Mouse (Mus musculus) gastrocnemius, adult 2 months (tissue): ENCODE measurements around the gene Megf11. TPM values are rescaled to one million over a fixed set of nuclear protein-coding genes. Genes with fewer than 3 reads are reported as not detected.

Source experiments
- DNase-seq: peaks from one replicate; pipeline ENCODE4 v3.0.0; 2022
- H3K27ac ChIP-seq: fragments of 200-600 bp; 2 replicates; pipeline ENCODE4 v1.8.1; 2022; ENCODE audit warnings: mild to moderate bottlenecking
- H3K4me3 ChIP-seq: fragments of 200-600 bp; 2 replicates; pipeline ENCODE4 v1.8.1; 2022; ENCODE audit warnings: mild to moderate bottlenecking, moderate library complexity
- CTCF ChIP-seq: fragments of 200-600 bp; IDR thresholded peaks from 2 replicates; pipeline ENCODE4 v1.8.1; 2022; ENCODE audit warnings: antibody characterized with exemption, mild to moderate bottlenecking, moderate library complexity
- intact Hi-C: fragments of 180-260 bp; cut with DNase I; formaldehyde crosslinking; loops from one replicate; pipeline ENCODE4 v1.15.1; 2025
- total RNA-seq, 2 experiments: library from RNA; stranded (reverse); gene quantifications; 2 replicates each; pipeline ENCODE4 v1.2.3; 2021

Gene Megf11
- total RNA-seq, 2 experiments from 2014 or later: 0.25 to 0.46 TPM

DNA sequence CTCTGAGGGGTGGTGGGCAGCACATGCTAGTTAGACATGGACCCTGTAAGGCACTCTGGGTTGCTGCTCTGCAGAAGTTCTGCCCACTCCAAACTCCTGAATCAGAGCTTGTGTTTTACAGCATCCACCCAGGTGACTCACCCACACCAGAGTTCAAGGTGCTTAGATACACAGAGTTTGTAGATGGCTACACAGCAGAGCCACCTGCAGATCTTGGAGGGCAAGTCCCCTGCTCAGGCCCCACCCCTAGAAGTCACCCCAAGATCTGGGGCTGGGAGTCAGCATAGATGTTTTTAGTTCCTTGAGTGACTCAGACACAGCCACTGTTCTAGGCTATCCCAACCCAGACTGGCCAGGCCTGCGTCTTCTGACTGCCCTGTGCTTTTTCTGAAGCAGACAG, 217.5 kb downstream of the Megf11 start:
- intact Hi-C loops: no loop called here
- no peak for DNase-seq
- no peak for TF ChIP-seq CTCF
- Histone ChIP-seq H3K27ac (no peak overlapping the region), H3K4me3 (no peak overlapping the region)

DNA sequence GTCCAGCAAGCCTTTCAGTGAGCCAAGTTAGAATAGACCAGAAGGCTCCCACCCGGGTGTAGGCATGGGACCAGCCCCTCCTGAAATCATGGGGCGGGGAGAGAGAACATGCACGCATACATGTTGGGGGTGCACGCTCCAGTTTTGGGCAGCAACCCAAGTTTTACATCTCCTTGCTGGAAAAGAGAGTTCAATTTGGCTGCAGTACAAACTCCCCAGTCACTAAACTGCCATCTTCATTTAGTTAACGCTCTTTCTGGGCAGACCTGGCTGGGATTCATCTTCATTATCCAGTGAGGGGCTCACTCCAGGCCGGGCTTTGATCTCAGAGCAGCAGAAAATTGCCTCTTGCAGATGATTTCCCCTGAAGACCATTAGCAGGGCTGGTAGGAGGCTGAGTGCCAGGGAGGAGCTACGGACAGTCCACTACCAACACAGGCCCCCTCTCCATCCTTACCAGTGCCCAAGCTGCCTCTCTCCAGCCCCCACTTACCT, 218.8 kb downstream of the Megf11 start:
- Histone ChIP-seq H3K4me3 (no peak overlapping the region), H3K27ac (no peak overlapping the region)
- no peak for DNase-seq
- TF ChIP-seq CTCF: no peak
- intact Hi-C loops: no loop called here

DNA sequence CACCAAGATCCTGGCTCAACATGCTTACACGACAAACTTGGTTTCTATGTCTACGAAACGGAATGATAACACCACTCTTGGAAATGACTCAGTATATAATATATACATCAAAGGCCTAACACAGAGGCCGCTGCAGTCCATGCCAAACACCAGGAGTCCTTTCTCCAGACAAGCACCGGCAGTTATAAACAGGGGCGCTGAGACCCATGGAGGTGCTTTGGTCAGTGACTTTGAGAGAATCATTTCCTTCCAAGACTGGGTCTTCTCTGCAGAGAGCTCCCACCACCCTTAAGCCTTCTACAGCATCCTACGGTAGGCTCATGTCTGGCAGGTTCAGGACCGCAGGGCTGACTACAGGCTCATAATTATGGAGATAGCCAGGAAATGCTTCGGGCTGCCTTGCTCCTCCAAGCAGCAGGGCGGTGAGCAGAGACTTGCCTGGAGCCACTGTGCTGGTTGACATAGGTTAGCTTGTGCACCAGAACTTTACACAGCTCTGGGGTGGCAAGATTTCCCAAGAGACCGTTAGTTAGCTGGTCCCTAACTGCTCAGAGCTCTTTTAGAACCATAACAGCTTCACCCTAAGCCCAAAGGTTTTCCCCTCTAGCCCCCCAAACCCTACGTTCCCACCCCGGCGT, 219.8 kb downstream of the Megf11 start:
- DNase-seq: no peak
- H3K27ac ChIP-seq: no peak overlapping the region
- no peak for TF ChIP-seq CTCF
- H3K4me3 ChIP-seq: no peak overlapping the region
- intact Hi-C loops: no loop called here

DNA sequence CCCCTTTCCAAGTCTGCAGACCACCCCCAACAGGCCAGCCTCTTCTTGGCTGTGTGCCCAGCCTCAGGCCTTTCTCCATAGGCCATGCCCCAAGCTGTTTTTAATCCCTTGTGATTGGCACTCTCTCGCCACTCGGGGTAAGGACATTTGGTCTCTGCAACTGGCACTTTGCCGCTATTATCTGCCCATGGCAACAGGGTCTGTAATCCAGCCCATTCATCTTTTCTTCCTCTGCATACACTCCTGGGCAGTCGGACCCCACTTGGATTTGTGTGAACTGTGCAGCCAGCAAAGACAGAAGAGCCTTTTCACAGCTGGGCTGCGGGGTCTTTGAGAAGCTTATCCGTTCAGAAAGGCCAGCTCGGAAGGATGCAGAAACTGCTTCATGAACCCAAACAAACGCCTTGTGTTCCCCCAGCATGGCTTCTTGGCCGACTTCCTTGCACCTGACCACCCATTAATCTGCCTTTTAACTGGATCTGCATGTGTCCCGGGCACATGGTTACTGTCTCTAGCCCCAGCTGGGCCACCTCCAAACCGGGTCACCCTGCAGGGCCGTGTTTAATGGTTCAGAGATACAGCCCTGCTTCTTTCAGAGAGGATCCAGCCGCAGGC, 220.4 kb downstream of the Megf11 start:
- intact Hi-C loops: no loop called here
- no peak overlapping the region for H3K27ac ChIP-seq

DNA sequence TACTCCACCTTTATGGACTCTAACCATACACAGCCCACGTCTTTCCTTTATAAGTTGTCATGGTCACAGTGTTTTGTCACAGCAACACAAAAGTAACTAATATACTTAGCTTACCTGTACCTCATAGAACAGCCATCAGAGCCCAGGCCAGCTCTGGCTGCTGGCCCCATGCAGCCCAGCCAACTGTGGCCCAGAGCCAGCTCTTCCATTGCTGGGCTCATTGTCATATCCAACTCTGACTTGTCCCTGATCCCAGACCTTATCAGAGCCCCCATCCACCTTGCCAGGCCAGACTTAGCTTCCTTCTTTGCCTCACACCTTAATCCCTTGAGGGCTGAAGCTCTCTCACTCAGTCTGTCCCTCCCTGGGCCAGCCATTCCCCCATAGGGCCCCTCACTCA, 221.6 kb downstream of the Megf11 start:
- no peak overlapping the region for H3K27ac ChIP-seq
- no peak overlapping the region for H3K4me3 ChIP-seq
- DNase-seq: no peak
- intact Hi-C loops: no loop called here
- no peak for TF ChIP-seq CTCF

More for the DNA sequence above, 220.4 kb downstream of the Megf11 start:
- no peak for TF ChIP-seq CTCF
- H3K4me3 ChIP-seq: no peak overlapping the region
- peak; percentile 35 for DNase-seq

DNA sequence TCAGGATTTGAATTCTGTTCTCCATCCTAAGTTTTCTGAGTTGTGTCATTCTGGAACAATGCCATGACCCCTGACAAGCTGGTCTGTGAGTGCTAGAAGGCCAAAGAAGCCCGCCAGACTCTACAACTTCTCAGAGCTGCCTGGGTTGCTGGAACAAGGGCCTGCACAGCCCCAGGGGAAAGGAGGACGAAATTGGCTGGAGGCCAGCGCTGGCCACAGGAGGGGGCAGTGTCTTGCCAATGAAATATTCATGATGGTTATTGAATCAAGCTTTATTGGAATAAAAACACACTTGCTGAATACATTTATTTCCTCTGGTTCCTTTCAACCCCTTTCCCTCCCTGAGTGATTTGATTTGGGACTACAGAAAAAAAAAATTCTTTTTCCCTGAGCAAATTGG, 224.1 kb downstream of the Megf11 start:
- TF ChIP-seq CTCF: no peak
- Histone ChIP-seq H3K27ac (no peak overlapping the region), H3K4me3 (no peak overlapping the region)
- intact Hi-C loops: no loop called here
- no peak for DNase-seq

DNA sequence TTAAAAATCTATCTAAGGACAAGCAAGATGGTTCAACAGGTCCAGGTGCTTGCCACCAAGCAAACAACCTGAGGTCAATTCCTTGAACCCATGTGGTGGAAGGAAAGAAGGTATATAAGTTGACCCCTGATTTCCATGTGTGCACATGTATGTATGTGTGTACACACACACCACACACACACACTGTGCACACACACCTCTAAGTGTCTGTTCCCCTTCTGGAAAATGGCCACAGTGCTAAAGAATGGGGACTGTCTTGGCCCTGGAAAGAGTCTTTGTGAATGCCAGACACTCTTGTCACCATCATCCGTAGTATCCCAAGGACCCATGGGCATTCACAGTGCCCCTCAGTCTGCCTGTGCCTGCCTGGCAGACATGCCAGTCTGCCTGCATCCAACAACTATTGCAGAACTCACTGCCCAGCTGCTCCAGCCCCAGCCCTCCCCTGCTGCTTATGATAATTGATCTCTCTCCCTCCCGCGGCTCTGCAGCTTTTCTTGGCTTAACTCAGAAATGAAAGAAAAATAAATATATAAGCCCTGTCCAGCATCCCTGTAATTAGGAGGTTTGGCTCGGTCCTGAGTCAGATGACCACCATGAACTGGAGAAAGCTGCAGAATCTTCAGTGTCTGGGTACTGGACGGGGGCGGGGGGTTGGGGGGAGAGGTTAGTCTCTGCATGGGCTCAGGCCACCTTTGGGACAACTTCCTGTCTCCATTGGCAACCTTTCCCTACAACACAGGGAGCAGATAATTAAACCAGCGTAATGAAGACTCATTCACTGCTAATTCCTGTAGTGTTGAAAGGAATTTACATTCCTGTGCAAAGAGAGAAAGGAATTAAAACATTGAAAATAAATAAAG, 226.9 kb downstream of the Megf11 start:
- DNase-seq: no peak
- Histone ChIP-seq H3K4me3 (no peak overlapping the region), H3K27ac (no peak overlapping the region)
- no peak for TF ChIP-seq CTCF
- intact Hi-C loops: no loop called here

DNA sequence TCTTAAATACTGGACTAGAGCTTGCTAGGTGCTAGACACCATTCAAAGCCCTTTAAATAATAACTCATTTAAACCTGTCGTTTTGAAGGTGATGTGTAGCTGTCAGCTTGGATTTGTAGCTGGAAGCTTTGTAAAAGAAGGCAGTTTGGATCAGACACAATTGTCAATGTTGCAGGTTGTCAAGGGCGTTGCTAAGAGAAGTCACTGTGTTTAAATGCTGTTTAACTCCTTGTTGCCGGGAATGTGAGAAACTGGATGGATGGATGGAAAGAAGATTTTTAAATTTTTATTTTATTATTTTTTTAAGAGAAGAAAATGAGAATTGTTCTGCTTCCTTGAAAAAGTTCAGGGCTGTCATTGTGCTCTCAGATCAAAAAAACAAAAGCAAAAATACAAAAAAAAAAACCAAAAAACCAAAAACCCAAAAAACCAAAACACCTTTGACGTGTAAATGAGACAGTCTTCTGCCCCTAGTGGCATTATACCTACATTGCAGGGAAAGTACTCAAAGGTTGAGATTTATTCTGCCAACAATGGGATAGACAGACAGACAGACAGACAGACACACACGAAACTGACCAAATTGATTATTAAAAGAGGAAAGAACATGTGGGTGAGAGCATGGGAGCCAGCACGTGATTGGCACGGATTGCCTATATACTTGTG, 227.7 kb downstream of the Megf11 start:
- intact Hi-C loops: no loop called here
- DNase-seq: no peak

DNA sequence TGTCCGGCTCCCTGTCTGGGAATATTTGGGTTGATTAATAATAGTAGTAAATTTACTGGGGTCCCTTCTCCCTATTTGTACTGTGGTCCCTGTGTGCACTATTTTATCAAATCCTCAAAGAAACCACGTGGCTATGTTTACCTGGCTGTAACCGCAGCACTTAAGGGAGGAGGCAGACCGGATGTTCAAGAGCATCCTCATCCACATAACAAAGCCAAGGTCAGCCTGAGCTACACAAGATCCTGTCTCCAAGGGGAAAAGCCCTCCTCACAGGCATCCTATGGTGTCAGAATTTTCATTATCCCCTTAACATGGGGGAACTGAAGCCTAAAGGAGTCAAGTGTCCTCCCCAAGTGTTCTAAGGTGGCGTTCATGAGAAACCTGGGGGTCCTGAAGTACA, 232.0 kb downstream of the Megf11 start:
- intact Hi-C loops: no loop called here

More for the DNA sequence above, 227.7 kb downstream of the Megf11 start:
- TF ChIP-seq CTCF: peak; percentile 46
- H3K27ac ChIP-seq: no peak overlapping the region
- H3K4me3 ChIP-seq: no peak overlapping the region

DNA sequence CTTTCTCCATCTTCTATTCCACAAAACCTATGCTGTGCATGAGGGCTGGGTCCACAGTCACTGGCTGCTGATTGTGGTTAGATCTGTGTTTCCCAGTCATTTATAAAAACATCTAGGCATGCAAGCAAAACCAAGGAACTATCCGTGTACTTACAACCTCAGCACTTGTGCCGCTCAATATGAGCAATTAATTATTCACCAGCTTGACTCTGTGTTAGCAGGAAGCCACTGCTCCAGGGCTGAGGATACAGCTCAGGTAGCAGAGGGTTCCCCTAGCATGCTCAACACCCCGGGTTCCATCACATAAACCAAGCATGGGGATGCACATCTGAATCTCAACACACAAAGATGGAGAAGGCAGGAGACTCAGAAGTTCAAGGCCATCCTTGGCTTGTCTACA, 233.0 kb downstream of the Megf11 start:
- TF ChIP-seq CTCF: no peak
- intact Hi-C loops: no loop called here
- no peak overlapping the region for H3K27ac ChIP-seq
- no peak overlapping the region for H3K4me3 ChIP-seq
- DNase-seq: no peak

More for the DNA sequence above, 232.0 kb downstream of the Megf11 start:
- no peak for DNase-seq
- no peak overlapping the region for H3K27ac ChIP-seq
- TF ChIP-seq CTCF: no peak
- no peak overlapping the region for H3K4me3 ChIP-seq

DNA sequence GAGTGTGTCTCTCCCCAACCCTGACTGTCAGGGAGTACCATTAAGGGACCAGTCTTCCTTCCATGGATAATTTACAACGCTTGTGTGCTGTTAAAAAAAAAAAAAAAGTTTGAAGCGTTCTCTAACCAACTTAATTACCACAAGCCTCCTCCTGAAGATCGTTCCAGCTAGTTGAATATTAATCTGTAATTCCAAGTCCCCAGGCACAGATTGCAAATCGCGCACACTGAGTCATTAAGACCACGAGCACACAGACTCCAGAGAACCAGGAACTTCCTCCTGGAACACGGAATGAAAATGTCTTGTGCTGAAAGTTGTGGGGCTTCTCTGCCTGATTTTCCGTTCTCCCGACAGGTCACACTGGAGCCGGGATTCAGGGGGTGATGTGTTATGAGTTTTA, 234.0 kb downstream of the Megf11 start:
- no peak for TF ChIP-seq CTCF
- Histone ChIP-seq H3K4me3 (no peak overlapping the region), H3K27ac (no peak overlapping the region)
- DNase-seq: no peak
- intact Hi-C loops: no loop called here

DNA sequence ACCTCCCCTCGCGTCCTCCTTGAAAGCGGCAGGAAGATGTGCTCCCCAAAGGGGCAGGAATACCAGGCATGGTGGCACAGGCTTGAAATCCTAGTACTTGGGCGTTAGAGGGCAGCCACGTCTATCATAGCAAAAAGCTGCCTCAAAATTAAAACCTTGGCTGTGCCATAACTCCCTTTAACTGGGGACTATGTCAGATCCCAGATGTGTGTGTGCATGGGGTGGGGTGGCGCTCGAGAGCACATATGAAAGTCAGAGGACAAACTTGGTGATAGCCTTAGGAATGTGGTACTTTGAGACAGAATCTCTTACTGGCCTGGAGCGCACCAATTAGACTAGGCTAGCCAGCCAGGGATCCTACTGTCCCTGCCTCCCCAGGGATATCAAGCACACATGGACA, 235.2 kb downstream of the Megf11 start:
- no peak for TF ChIP-seq CTCF
- no peak for DNase-seq
- intact Hi-C loops: no loop called here
- Histone ChIP-seq H3K4me3 (no peak overlapping the region), H3K27ac (no peak overlapping the region)
